Mouse (Mus musculus) MEL (cell line): ENCODE results near the gene Cacna1b.

Experiments used
- CTCF ChIP-seq, 3 experiments: IDR thresholded peaks in 2 of 3; conservative IDR thresholded peaks in 1 of 3; 2 replicates each; pipeline ENCODE4 v1.5.1; 2011 to 2012; ENCODE audit warnings: low read length in 3 of 3, low read depth in 2 of 3, mild to moderate bottlenecking in 2 of 3, improper control_type of control experiment in 1 of 3, inconsistent platforms in 1 of 3, mixed read lengths in 1 of 3, moderate library complexity in 1 of 3; ENCODE audit not compliant: control insufficient read depth in 1 of 3, insufficient read depth in 1 of 3, poor library complexity in 1 of 3, severe bottlenecking in 1 of 3
- HCFC1 ChIP-seq: IDR thresholded peaks from 2 replicates; pipeline ENCODE4 v1.6.1; 2012; ENCODE audit warnings: low read depth, mild to moderate bottlenecking, inconsistent platforms, low read length, improper control_type of control experiment, moderate library complexity
- POLR2A ChIP-seq, 2 experiments: IDR thresholded peaks; 2 replicates each; pipeline ENCODE4 v1.6.1; 2011 to 2012; ENCODE audit warnings: low read length in 2 of 2, mild to moderate bottlenecking in 2 of 2, control low read depth in 1 of 2, improper control_type of control experiment in 1 of 2, low read depth in 1 of 2, moderate library complexity in 1 of 2; ENCODE audit not compliant: control insufficient read depth in 1 of 2, insufficient read depth in 1 of 2, poor library complexity in 1 of 2
- SMC3 ChIP-seq: IDR thresholded peaks from 2 replicates; pipeline ENCODE4 v1.6.1; 2011; ENCODE audit warnings: low read depth, low read length, improper control_type of control experiment
- USF1 ChIP-seq: IDR thresholded peaks from 2 replicates; pipeline ENCODE4 v1.6.1; 2014; ENCODE audit warnings: low read depth, mild to moderate bottlenecking, inconsistent platforms, low read length, improper control_type of control experiment, moderate library complexity
- ZKSCAN1 ChIP-seq: IDR thresholded peaks from 2 replicates; pipeline ENCODE4 v1.6.1; 2012; ENCODE audit warnings: low read depth, mild to moderate bottlenecking, inconsistent platforms, low read length, improper control_type of control experiment, moderate library complexity

DNA sequence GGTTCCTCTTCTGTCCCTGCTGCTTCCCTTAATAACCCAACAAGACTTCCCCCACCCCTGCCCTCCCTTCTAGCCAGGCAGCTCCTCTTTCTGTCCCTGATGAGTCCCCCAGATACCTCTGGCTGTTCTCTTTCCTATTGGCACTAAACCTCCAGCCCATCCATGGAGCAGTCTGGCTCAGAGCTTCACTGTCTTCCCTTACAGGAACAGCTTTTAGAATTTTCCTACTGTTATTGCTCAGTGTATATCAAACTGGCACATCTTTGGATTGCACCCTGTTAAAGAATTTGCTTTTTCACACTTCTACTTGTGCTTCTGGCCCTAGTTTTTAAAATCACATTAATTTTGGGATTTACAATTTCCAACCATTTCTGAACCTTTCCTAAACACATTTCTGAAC is 175.0 kb downstream of the Cacna1b start:
- no peak for TF ChIP-seq CTCF (IDR thresholded peaks at IDR 0.05 in 2 of 3, conservative IDR thresholded peaks at IDR 0.05 in 1 of 3; ENCODE audit: control insufficient read depth in 1 of 3, insufficient read depth in 1 of 3, low read depth in 2 of 3, low read length in 3 of 3, poor library complexity in 1 of 3, severe bottlenecking in 1 of 3)
- no peak for TF ChIP-seq ZKSCAN1
- TF ChIP-seq POLR2A (IDR thresholded peaks at IDR 0.05; ENCODE audit: control insufficient read depth in 1 of 2, insufficient read depth in 1 of 2, low read depth in 1 of 2, low read length in 2 of 2, poor library complexity in 1 of 2), result no peak
- no peak for TF ChIP-seq SMC3
- no peak for TF ChIP-seq HCFC1
- TF ChIP-seq USF1, result no peak
